Mouse (Mus musculus) limb, embryonic 12.5 days (tissue): Measurements from ENCODE around the gene Nek10. TPM values are rescaled to one million over a fixed set of nuclear protein-coding genes. Genes with fewer than 3 reads are reported as not detected.

ENCODE experiments used
- ATAC-seq: fragments of 200-750 bp; cut with Nextera tagmentation; 2 replicates; pipeline ENCODE4 v1.8.0; 2017; ENCODE audit warnings: low read depth, moderate TSS enrichment; ENCODE audit not compliant: insufficient number of reproducible peaks, insufficient read depth, low FRiP score, low TSS enrichment
- H3K27ac ChIP-seq: fragments of 300-500 bp; sonication (generic); 2 replicates; pipeline ENCODE4 v1.5.1; 2016; ENCODE audit warnings: mild to moderate bottlenecking, moderate library complexity
- H3K27me3 ChIP-seq: fragments of 300-500 bp; sonication (generic); 2 replicates; pipeline ENCODE4 v1.6.1; 2016; ENCODE audit warnings: mild to moderate bottlenecking, moderate library complexity
- H3K36me3 ChIP-seq: fragments of 300-500 bp; sonication (generic); 2 replicates; pipeline ENCODE4 v1.6.1; 2016; ENCODE audit warnings: mild to moderate bottlenecking, moderate library complexity
- H3K4me1 ChIP-seq: fragments of 300-500 bp; sonication (generic); replicated peaks from 2 replicates; pipeline ENCODE4 v1.6.1; 2016
- H3K4me2 ChIP-seq: fragments of 300-500 bp; sonication (generic); 2 replicates; pipeline ENCODE4 v1.6.1; 2016; ENCODE audit warnings: mild to moderate bottlenecking, moderate library complexity
- H3K4me3 ChIP-seq: fragments of 300-500 bp; sonication (generic); replicated peaks from 2 replicates; pipeline ENCODE4 v1.5.1; 2016; ENCODE audit warnings: mild to moderate bottlenecking
- H3K9ac ChIP-seq: fragments of 300-500 bp; sonication (generic); replicated peaks from 2 replicates; pipeline ENCODE4 v1.6.1; 2016; ENCODE audit warnings: mild to moderate bottlenecking, moderate library complexity
- H3K9me3 ChIP-seq: fragments of 300-500 bp; sonication (generic); 2 replicates; pipeline ENCODE4 v1.6.1; 2016; ENCODE audit warnings: mild to moderate bottlenecking, moderate library complexity
- WGBS: fragments of 180-500 bp; shearing (Covaris S2); methylation state at CpG from one replicate; pipeline ENCODE4 v1.1.7; 2016; 5-methylcytosine and 5-hydroxymethylcytosine counted together
- polyA plus RNA-seq: library from polyadenylated mRNA; unstranded; fragments of >200 nt; fragmentation: Nextera tagmentation; extraction: Ambion mirVana; gene quantifications from 2 replicates; pipeline ENCODE4 v1.2.1, GENCODE M21; 2016

The Nek10 gene
- polyA plus RNA-seq, 1 experiment from 2014 or later: not detected

- no peak overlapping the region for H3K27ac ChIP-seq
- WGBS: 82% methylated on average over 1 of the region's 1 CpGs
- no peaks in the 10 kb centered on the region for H3K4me1 ChIP-seq
- H3K27me3 ChIP-seq: no peaks in the 10 kb centered on the region
- no peak overlapping the region for H3K4me3 ChIP-seq
- H3K36me3 ChIP-seq: no peaks in the 10 kb centered on the region
- H3K9me3 ChIP-seq: no peaks in the 10 kb centered on the region
- no peak overlapping the region for H3K9ac ChIP-seq
- H3K4me2 ChIP-seq: no peak overlapping the region
- ATAC-seq: no peak
Observed at GRCm38 (mm10) chr14:14833498-14833897, 30.3 kb downstream of the Nek10 start.

- H3K9ac ChIP-seq: no peak overlapping the region
- no peak for ATAC-seq
- H3K27me3 ChIP-seq: no peaks in the 10 kb centered on the region
- no peaks in the 10 kb centered on the region for H3K9me3 ChIP-seq
- 91% methylated on average over 2 of the region's 2 CpGs for WGBS
- no peak overlapping the region for H3K4me3 ChIP-seq
- H3K36me3 ChIP-seq: no peaks in the 10 kb centered on the region
- H3K27ac ChIP-seq: no peak overlapping the region
- no peak overlapping the region for H3K4me2 ChIP-seq
- H3K4me1 ChIP-seq: no peaks in the 10 kb centered on the region
Observed at GRCm38 (mm10) chr14:14834266-14834665, 31.1 kb downstream of the Nek10 start.

- Histone ChIP-seq H3K4me1 (no peaks in the 10 kb centered on the region), H3K4me3 (no peak overlapping the region), H3K27me3 (no peaks in the 10 kb centered on the region), H3K9me3 (no peaks in the 10 kb centered on the region), H3K9ac (no peak overlapping the region), H3K36me3 (no peaks in the 10 kb centered on the region), H3K4me2 (no peak overlapping the region), H3K27ac (no peak overlapping the region)
- 59% methylated on average over 4 of the region's 4 CpGs for WGBS
- no peak for ATAC-seq
Observed at GRCm38 (mm10) chr14:14837627-14838026, 34.4 kb downstream of the Nek10 start.

- Histone ChIP-seq H3K4me1 (no peaks in the 10 kb centered on the region), H3K27me3 (no peaks in the 10 kb centered on the region), H3K27ac (no peak overlapping the region), H3K4me3 (no peak overlapping the region), H3K36me3 (no peaks in the 10 kb centered on the region), H3K9ac (no peak overlapping the region), H3K9me3 (no peaks in the 10 kb centered on the region), H3K4me2 (no peak overlapping the region)
- WGBS: 71% methylated on average over 1 of the region's 1 CpGs
- ATAC-seq: no peak
Observed at GRCm38 (mm10) chr14:14838109-14838508, 34.9 kb downstream of the Nek10 start.

GRCm38 (mm10) chr14:14842734-14843530, 39.7 kb downstream of the Nek10 start:
- WGBS: 87% methylated on average over 8 of the region's 8 CpGs
- Histone ChIP-seq H3K27ac (no peak overlapping the region), H3K9me3 (no peaks in the 10 kb centered on the region), H3K36me3 (no peaks in the 10 kb centered on the region), H3K27me3 (no peaks in the 10 kb centered on the region), H3K4me3 (no peak overlapping the region), H3K9ac (no peak overlapping the region), H3K4me1 (no peaks in the 10 kb centered on the region), H3K4me2 (no peak overlapping the region)
- ATAC-seq: no peak

GRCm38 (mm10) chr14:14852838-14853237, 49.6 kb downstream of the Nek10 start:
- Histone ChIP-seq H3K4me3 (no peak overlapping the region), H3K4me2 (no peak overlapping the region), H3K36me3 (no peaks in the 10 kb centered on the region), H3K9ac (no peak overlapping the region), H3K27me3 (no peaks in the 10 kb centered on the region), H3K27ac (no peak overlapping the region), H3K9me3 (no peaks in the 10 kb centered on the region), H3K4me1 (0 out of 2 replicates have a peak, but pooled peaks cover 3% of the 10 kb centered on the region)
- 14% methylated on average over 3 of the region's 3 CpGs for WGBS
- no peak for ATAC-seq

- Histone ChIP-seq H3K4me2 (no peak overlapping the region), H3K4me1 (no peaks in the 10 kb centered on the region), H3K4me3 (no peak overlapping the region), H3K9ac (no peak overlapping the region), H3K36me3 (no peaks in the 10 kb centered on the region), H3K27ac (no peak overlapping the region), H3K9me3 (no peaks in the 10 kb centered on the region), H3K27me3 (no peaks in the 10 kb centered on the region)
- no peak for ATAC-seq
- WGBS: 68% methylated on average over 3 of the region's 3 CpGs
Observed at GRCm38 (mm10) chr14:14860331-14860730, 57.1 kb downstream of the Nek10 start.

GRCm38 (mm10) chr14:14863690-14864356, 60.6 kb downstream of the Nek10 start:
- no peaks in the 10 kb centered on the region for H3K9me3 ChIP-seq
- H3K4me3 ChIP-seq: no peak overlapping the region
- 22% methylated on average over 7 of the region's 7 CpGs for WGBS
- no peaks in the 10 kb centered on the region for H3K27me3 ChIP-seq
- ATAC-seq: peak; percentile 81
- no peak overlapping the region for H3K9ac ChIP-seq
- H3K4me2 ChIP-seq: 0 out of 2 replicates have a peak overlapping the region, but pooled peaks have one; percentile 10
- H3K4me1 ChIP-seq: no peaks in the 10 kb centered on the region
- H3K36me3 ChIP-seq: no peaks in the 10 kb centered on the region
- H3K27ac ChIP-seq: no peak overlapping the region

- Histone ChIP-seq H3K4me2 (no peak overlapping the region), H3K27me3 (no peaks in the 10 kb centered on the region), H3K4me3 (no peak overlapping the region), H3K4me1 (no peaks in the 10 kb centered on the region), H3K27ac (no peak overlapping the region), H3K9ac (no peak overlapping the region), H3K36me3 (no peaks in the 10 kb centered on the region), H3K9me3 (no peaks in the 10 kb centered on the region)
- no peak for ATAC-seq
- 82% methylated on average over 2 of the region's 2 CpGs for WGBS
Observed at GRCm38 (mm10) chr14:14869239-14869638, 66.0 kb downstream of the Nek10 start.

- H3K4me3 ChIP-seq: no peak overlapping the region
- 87% methylated on average over 2 of the region's 2 CpGs for WGBS
Observed at GRCm38 (mm10) chr14:14870059-14870458, 66.8 kb downstream of the Nek10 start.

GRCm38 (mm10) chr14:14870463-14870862, 67.2 kb downstream of the Nek10 start:
- WGBS: 60% methylated on average over 3 of the region's 3 CpGs

More at GRCm38 (mm10) chr14:14870059-14870458, 66.8 kb downstream of the Nek10 start:
- ATAC-seq: no peak
- H3K27ac ChIP-seq: no peak overlapping the region
- H3K4me2 ChIP-seq: no peak overlapping the region
- H3K9ac ChIP-seq: no peak overlapping the region
- H3K27me3 ChIP-seq: no peaks in the 10 kb centered on the region
- no peaks in the 10 kb centered on the region for H3K36me3 ChIP-seq
- H3K4me1 ChIP-seq: no peaks in the 10 kb centered on the region
- no peaks in the 10 kb centered on the region for H3K9me3 ChIP-seq

More at GRCm38 (mm10) chr14:14870463-14870862, 67.2 kb downstream of the Nek10 start:
- Histone ChIP-seq H3K27ac (no peak overlapping the region), H3K9me3 (no peaks in the 10 kb centered on the region), H3K9ac (no peak overlapping the region), H3K36me3 (no peaks in the 10 kb centered on the region), H3K4me1 (no peaks in the 10 kb centered on the region), H3K4me3 (no peak overlapping the region), H3K4me2 (no peak overlapping the region), H3K27me3 (no peaks in the 10 kb centered on the region)
- ATAC-seq: no peak
